Mouse (Mus musculus) stomach, embryonic 14.5 days (tissue): ENCODE measurements at regions not wholly inside any gene's neighbourhood (a gene's known extent, or its start where the extent isn't known, plus 50 kb on each side); places are given as distances from the start of the nearest gene placed in this dataset.
"Not testable (repeated sequence)": the region's sequence is repeated elsewhere in the genome, so short reads cannot be mapped to it uniquely, and the experiment has no call there.

Experiments used
- ATAC-seq: fragments of 200-750 bp; cut with Nextera tagmentation; 2 replicates; pipeline ENCODE4 v1.8.0; 2017; ENCODE audit warnings: low read depth, moderate TSS enrichment; ENCODE audit not compliant: insufficient number of reproducible peaks, insufficient read depth, low FRiP score
- H3K27ac ChIP-seq: fragments of 300-500 bp; sonication (generic); 2 replicates; pipeline ENCODE4 v1.5.1; 2014; ENCODE audit warnings: mild to moderate bottlenecking, low read length, moderate library complexity, mixed read lengths
- H3K27me3 ChIP-seq: fragments of 300-500 bp; sonication (generic); 2 replicates; pipeline ENCODE4 v1.6.1; 2014; ENCODE audit warnings: low read length, control low read depth, mixed read lengths; ENCODE audit not compliant: control insufficient read depth, insufficient read depth
- H3K36me3 ChIP-seq: fragments of 300-500 bp; sonication (generic); 2 replicates; pipeline ENCODE4 v1.6.1; 2014; ENCODE audit warnings: mild to moderate bottlenecking, control low read depth, low read length, moderate library complexity, mixed read lengths; ENCODE audit not compliant: control insufficient read depth, insufficient read depth
- H3K4me1 ChIP-seq: fragments of 300-500 bp; sonication (generic); 2 replicates; pipeline ENCODE4 v1.6.1; 2014; ENCODE audit warnings: low read length, control low read depth, mixed read lengths; ENCODE audit not compliant: control insufficient read depth, insufficient read depth
- H3K4me2 ChIP-seq: fragments of 300-500 bp; sonication (generic); replicated peaks from 2 replicates; pipeline ENCODE4 v1.6.1; 2014; ENCODE audit warnings: low read depth, low read length, control low read depth
- H3K4me3 ChIP-seq: fragments of 300-500 bp; sonication (generic); 2 replicates; pipeline ENCODE4 v1.5.1; 2014; ENCODE audit warnings: low read depth, low read length, control low read depth
- H3K9ac ChIP-seq: fragments of 300-500 bp; sonication (generic); replicated peaks from 2 replicates; pipeline ENCODE4 v1.6.1; 2014; ENCODE audit warnings: low read depth, mild to moderate bottlenecking, control low read depth, low read length, moderate library complexity, mixed read lengths
- H3K9me3 ChIP-seq: fragments of 300-500 bp; sonication (generic); 2 replicates; pipeline ENCODE4 v1.6.1; 2016; ENCODE audit warnings: low read depth, low read length, control low read depth; ENCODE audit not compliant: control insufficient read depth
- WGBS: fragments of 180-500 bp; shearing (Covaris S2); extraction: QIAGEN DNeasy Blood & Tissue Kit; methylation state at CpG from one replicate; pipeline ENCODE4 v1.1.7; 2014; 5-methylcytosine and 5-hydroxymethylcytosine counted together

- ATAC-seq = no peak
- Histone ChIP-seq H3K4me3 (no peak overlapping the region), H3K36me3 (no peaks in the 10 kb centered on the region), H3K27me3 (no peaks in the 10 kb centered on the region), H3K27ac (no peak overlapping the region), H3K9me3 (no peaks in the 10 kb centered on the region), H3K4me1 (no peaks in the 10 kb centered on the region), H3K4me2 (no peak overlapping the region), H3K9ac (no peak overlapping the region)
Measured at GRCm38 (mm10) chr3:21911071-21911470, 165.4 kb upstream of the Tbl1xr1 start.

GRCm38 (mm10) chr3:21917228-21917910, 159.1 kb upstream of the Tbl1xr1 start:
- Histone ChIP-seq H3K4me2 (no peak overlapping the region), H3K27ac (no peak overlapping the region), H3K4me1 (no peaks in the 10 kb centered on the region), H3K36me3 (no peaks in the 10 kb centered on the region), H3K4me3 (no peak overlapping the region), H3K9ac (no peak overlapping the region), H3K27me3 (no peaks in the 10 kb centered on the region), H3K9me3 (no peaks in the 10 kb centered on the region)
- no peak for ATAC-seq
- 83% methylated on average over 9 of the region's 9 CpGs for WGBS

GRCm38 (mm10) chr3:21918431-21918830, 158.0 kb upstream of the Tbl1xr1 start:
- no peaks in the 10 kb centered on the region for H3K36me3 ChIP-seq
- no peaks in the 10 kb centered on the region for H3K9me3 ChIP-seq
- ATAC-seq = no peak
- no peak overlapping the region for H3K27ac ChIP-seq
- H3K27me3 ChIP-seq = no peaks in the 10 kb centered on the region
- no peak overlapping the region for H3K4me2 ChIP-seq
- no peak overlapping the region for H3K4me3 ChIP-seq
- H3K4me1 ChIP-seq = no peaks in the 10 kb centered on the region
- 88% methylated on average over 10 of the region's 10 CpGs for WGBS
- H3K9ac ChIP-seq = no peak overlapping the region

GRCm38 (mm10) chr3:21919931-21920330, 156.5 kb upstream of the Tbl1xr1 start:
- Histone ChIP-seq H3K9me3 (no peaks in the 10 kb centered on the region), H3K4me3 (no peak overlapping the region), H3K27ac (no peak overlapping the region), H3K36me3 (no peaks in the 10 kb centered on the region), H3K4me1 (no peaks in the 10 kb centered on the region), H3K9ac (no peak overlapping the region), H3K27me3 (no peaks in the 10 kb centered on the region), H3K4me2 (no peak overlapping the region)
- ATAC-seq = no peak
- 93% methylated on average over 7 of the region's 7 CpGs for WGBS

- Histone ChIP-seq H3K27ac (no peak overlapping the region), H3K9ac (no peak overlapping the region), H3K4me3 (no peak overlapping the region), H3K27me3 (no peaks in the 10 kb centered on the region), H3K4me2 (no peak overlapping the region), H3K36me3 (no peaks in the 10 kb centered on the region), H3K9me3 (no peaks in the 10 kb centered on the region), H3K4me1 (peaks cover 20% of the 10 kb centered on the region)
- ATAC-seq = no peak
- 88% methylated on average over 6 of the region's 6 CpGs for WGBS
Measured at GRCm38 (mm10) chr3:21931951-21932350, 144.5 kb upstream of the Tbl1xr1 start.

- not testable (repeated sequence) for H3K4me2 ChIP-seq, H3K9me3 ChIP-seq, H3K27ac ChIP-seq, H3K4me3 ChIP-seq, H3K36me3 ChIP-seq, H3K27me3 ChIP-seq, ATAC-seq, H3K9ac ChIP-seq
- WGBS = 82% methylated on average over 8 of the region's 8 CpGs
- peaks cover 27% of the 10 kb centered on the region for H3K4me1 ChIP-seq
Measured at GRCm38 (mm10) chr3:21932696-21933095, 143.8 kb upstream of the Tbl1xr1 start.

GRCm38 (mm10) chr3:21934731-21935271, 141.7 kb upstream of the Tbl1xr1 start:
- Histone ChIP-seq H3K36me3 (no peaks in the 10 kb centered on the region), H3K9ac (no peak overlapping the region), H3K4me2 (peak overlapping the region; percentile 49), H3K27ac (peak overlapping the region; percentile 86; the same call in 1 of the 2 replicates), H3K4me1 (peaks cover 31% of the 10 kb centered on the region), H3K9me3 (no peaks in the 10 kb centered on the region), H3K27me3 (no peaks in the 10 kb centered on the region), H3K4me3 (no peak overlapping the region)
- ATAC-seq = no peak
- WGBS = 13% methylated on average over 5 of the region's 5 CpGs

GRCm38 (mm10) chr3:21935571-21936261, 140.7 kb upstream of the Tbl1xr1 start:
- Histone ChIP-seq H3K4me2 (peak overlapping the region; percentile 49), H3K27ac (peak overlapping the region; percentile 86), H3K27me3 (no peaks in the 10 kb centered on the region), H3K9ac (no peak overlapping the region; the same call in 1 of the 2 replicates), H3K9me3 (no peaks in the 10 kb centered on the region), H3K36me3 (no peaks in the 10 kb centered on the region), H3K4me3 (peak overlapping the region; percentile 19), H3K4me1 (peaks cover 31% of the 10 kb centered on the region)
- under 1% methylated on average over 24 of the region's 24 CpGs for WGBS
- peak; percentile 95 for ATAC-seq
